Mouse (Mus musculus) megakaryocyte progenitor cell, adult 5-6 weeks (primary cell): ENCODE data around the gene Aaed1. TPM values are rescaled to one million over a fixed set of nuclear protein-coding genes. Genes with fewer than 3 reads are reported as not detected.

Experiments
- ATAC-seq: replicated peaks from 2 replicates; pipeline ENCODE4 v1.8.0; 2016; ENCODE audit warnings: mild to moderate bottlenecking, moderate TSS enrichment, inconsistent platforms; ENCODE audit not compliant: poor library complexity
- total RNA-seq, 2 experiments: library from RNA; stranded (forward) in 1 of 2; stranded (reverse) in 1 of 2; fragments of 157-497, 149-512 nt in 1 of 2; fragments of 200-1000 nt in 1 of 2; gene quantifications; 2 replicates each; pipeline versions ENCODE4 v1.2.3 to v1.2.4; 2015 to 2017

The Aaed1 gene
- total RNA-seq (2015) (19.6 and 20.3 TPM in 2 replicates), total RNA-seq (2017) (33.1 and 42.4 TPM in 2 replicates)

- ATAC-seq = peak; percentile 71
These were observed at the start of gene Aaed1 for GRCm38 (mm10) chr13:64312024-64312915. Gene Aaed1, minus strand, starts transcription at chr13:64312710.

GRCm38 (mm10) chr13:64362139-64362538 lies 49.6 kb upstream of the Aaed1 start:
- ATAC-seq = no peak

- no peak for ATAC-seq
These were observed 48.5 kb upstream of the Aaed1 start for GRCm38 (mm10) chr13:64361020-64361419.

GRCm38 (mm10) chr13:64359702-64360101 lies 47.2 kb upstream of the Aaed1 start:
- no peak for ATAC-seq

GRCm38 (mm10) chr13:64358476-64358875 lies 46.0 kb upstream of the Aaed1 start:
- ATAC-seq = no peak

- ATAC-seq = peak; percentile 44; the same call in 1 of the 2 replicates
These were observed 44.9 kb upstream of the Aaed1 start for GRCm38 (mm10) chr13:64357389-64357788.

- no peak for ATAC-seq
These were observed 37.0 kb upstream of the Aaed1 start for GRCm38 (mm10) chr13:64349474-64349873.

- ATAC-seq = peak; percentile 72
These were observed 31.6 kb upstream of the Aaed1 start for GRCm38 (mm10) chr13:64344082-64344501.

- peak; percentile 64 for ATAC-seq
These were observed 31.1 kb upstream of the Aaed1 start for GRCm38 (mm10) chr13:64343598-64343997.

- no peak for ATAC-seq
These were observed 23.1 kb upstream of the Aaed1 start for GRCm38 (mm10) chr13:64335546-64336132.

- ATAC-seq = no peak
These were observed 20.6 kb upstream of the Aaed1 start for GRCm38 (mm10) chr13:64333102-64333501.

- no peak for ATAC-seq
These were observed 19.8 kb upstream of the Aaed1 start for GRCm38 (mm10) chr13:64332321-64332720.

- ATAC-seq = peak; percentile 63
These were observed 10.2 kb upstream of the Aaed1 start for GRCm38 (mm10) chr13:64322561-64323281.

GRCm38 (mm10) chr13:64320334-64320733 lies 7.8 kb upstream of the Aaed1 start:
- no peak for ATAC-seq

- no peak for ATAC-seq
These were observed 7.3 kb upstream of the Aaed1 start for GRCm38 (mm10) chr13:64319782-64320181.

GRCm38 (mm10) chr13:64318355-64318754 lies 5.8 kb upstream of the Aaed1 start:
- no peak for ATAC-seq

GRCm38 (mm10) chr13:64315483-64316050 lies 3.1 kb upstream of the Aaed1 start:
- ATAC-seq = peak; percentile 53

- no peak for ATAC-seq
These were observed 1.5 kb upstream of the Aaed1 start for GRCm38 (mm10) chr13:64314041-64314440.

GRCm38 (mm10) chr13:64312916-64313289 lies 393 bp upstream of the Aaed1 start:
- peak; percentile 15 for ATAC-seq

GRCm38 (mm10) chr13:64311266-64311665 lies 1.2 kb downstream of the Aaed1 start:
- ATAC-seq = no peak

GRCm38 (mm10) chr13:64310585-64310984 lies 1.9 kb downstream of the Aaed1 start:
- ATAC-seq = no peak
